Mouse (Mus musculus): ENCODE measurements around the gene Lin7c.
"Not testable (repeated sequence)": the region's sequence is repeated elsewhere in the genome, so short reads cannot be mapped to it uniquely, and the experiment has no call there.

The Lin7c gene

DNA sequence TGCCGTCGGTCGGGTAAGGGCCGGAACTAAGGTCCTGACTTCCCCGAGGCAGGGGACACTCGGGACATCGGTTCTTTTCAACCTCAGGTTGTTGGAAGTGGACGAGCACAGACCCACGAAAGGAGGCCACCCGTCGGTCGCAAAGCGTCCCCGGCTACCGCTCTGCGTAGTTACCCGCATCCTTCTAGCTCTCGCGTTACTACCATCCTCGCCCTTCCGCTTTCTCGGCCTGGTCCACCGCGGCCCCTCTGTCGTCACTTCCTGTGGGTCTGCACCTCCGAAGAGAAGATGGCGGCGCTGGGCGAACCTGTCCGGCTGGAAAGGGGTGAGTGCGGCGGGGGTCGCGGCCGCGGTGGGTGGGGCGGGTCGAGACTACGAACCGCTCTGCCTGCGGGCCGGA, at the start of gene Lin7c:
Lin7c (plus strand) TSS at position 257 of the 400 bp plus-strand sequence.
- peak; percentile 91 for DNase-seq (ENCODE audit: low read depth, low spot score)

DNA sequence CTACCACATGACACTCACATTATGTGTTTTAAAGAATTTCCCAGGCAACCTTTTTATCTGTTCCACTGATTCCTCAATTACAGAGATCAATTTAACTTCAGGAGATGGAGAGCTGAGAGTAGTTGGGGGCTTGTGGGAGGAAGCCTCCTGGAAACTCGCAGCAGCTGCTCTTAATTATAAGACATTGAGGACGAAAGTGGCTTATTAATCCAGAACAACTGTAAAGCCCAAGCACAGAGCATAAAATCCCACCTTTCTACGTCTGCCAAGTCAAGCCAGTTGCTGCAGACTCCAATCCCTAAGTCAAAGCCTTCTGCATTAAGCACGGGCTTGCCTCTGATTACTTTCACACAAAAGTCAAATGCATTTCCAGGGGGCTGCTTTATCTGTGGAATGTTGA, 44.3 kb upstream of the Lin7c start:
- DNase-seq (ENCODE audit: low read depth, low spot score): no peak

DNA sequence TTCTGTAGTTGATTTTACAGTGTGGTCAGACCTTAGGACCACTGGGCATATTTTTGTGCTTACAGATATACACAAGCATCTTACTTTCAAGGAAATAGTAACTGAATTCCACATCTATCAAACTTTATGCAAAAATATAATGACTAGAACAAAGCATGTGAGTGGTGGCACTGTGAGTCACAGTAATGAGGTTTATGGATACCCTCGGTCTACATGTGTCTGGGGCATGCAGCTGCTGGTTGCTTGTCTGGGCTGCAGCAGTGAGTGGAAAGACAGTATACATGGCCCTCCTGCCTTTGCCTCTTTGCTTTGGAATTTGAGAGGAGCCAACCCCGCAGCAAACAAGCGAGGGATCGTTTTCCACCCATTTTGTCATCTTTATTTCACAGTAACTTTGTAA, 42.3 kb upstream of the Lin7c start:
- no peak for DNase-seq (ENCODE audit: low read depth, low spot score)

DNA sequence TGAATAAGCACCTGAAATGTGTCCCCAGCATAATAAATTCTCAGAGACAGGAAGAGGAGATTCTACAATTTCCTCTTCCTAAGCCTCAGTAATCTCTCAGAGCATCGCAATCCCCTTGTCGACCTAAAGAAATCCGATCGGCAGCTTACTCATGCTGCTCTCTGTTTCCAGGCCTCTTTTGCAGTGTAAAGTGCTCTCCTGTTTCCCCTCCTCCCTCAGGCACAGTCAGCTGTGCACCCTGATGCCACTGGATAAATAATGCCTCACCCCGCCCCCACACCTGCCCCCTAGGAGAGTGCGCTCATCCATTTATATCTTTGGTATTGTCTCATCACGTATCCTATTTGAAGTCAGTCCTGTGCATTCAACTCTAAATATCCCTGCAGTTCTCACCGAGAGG, 41.9 kb upstream of the Lin7c start:
- no peak for DNase-seq (ENCODE audit: low read depth, low spot score)

DNA sequence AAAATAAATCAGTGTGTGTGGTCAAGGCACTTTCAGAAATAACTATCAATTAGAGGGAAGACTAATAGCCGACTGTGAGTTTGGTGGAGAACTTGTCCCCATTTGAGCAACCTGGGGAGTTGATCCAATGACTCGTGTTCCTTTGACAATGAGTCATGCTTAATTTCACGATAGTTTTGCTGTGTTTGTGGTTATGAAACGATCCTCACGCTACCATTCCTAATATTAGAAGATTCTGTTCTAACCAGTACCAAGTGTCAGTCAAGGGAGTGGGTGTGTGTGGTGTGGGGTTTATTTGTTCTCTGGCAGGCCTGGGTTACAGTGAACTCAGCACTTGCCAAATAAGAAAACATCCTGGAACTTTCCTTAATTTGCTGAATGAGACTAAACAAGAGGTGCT, 35.1 kb upstream of the Lin7c start:
- no peak for DNase-seq (ENCODE audit: low read depth, low spot score)

DNA sequence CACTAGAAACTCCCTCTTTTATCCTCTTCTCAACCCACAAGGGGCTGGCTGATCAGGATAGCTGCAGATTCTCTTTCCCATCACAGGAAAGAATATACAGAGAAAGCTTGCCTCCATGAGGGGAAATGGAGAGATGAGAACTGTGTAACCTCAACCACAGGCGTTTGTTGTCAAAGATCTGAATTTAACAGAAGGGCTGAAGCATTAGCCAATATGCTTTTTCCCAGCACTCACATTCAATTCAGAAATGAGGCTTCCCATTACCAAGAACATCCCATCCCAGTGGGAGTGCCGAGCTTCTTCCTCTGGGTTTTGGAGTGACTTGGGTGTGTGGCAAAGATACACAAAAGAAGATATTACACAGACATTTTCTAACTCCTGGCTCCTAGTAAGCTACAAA, 31.0 kb upstream of the Lin7c start:
- peak; percentile 5 for DNase-seq (ENCODE audit: low read depth, low spot score)

DNA sequence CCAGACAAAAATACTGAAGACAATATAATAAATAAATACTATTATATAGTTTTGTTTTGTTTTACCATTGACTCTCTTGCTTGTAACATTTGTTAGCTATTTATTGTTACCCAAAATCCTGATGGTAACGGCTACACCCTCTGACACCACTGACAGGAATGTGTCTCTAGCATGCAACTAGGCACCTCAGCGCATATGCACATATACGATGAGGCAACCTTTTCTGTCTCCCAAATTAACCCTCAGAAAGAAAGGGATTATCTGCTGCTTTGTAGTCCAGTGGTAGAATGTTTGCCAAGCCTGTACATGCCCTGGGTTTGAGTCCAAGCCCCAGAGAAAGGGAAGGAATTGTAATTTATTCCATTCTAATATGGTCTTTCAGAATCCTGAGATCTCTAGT, 29.8 kb upstream of the Lin7c start:
- DNase-seq (ENCODE audit: low read depth, low spot score): no peak

DNA sequence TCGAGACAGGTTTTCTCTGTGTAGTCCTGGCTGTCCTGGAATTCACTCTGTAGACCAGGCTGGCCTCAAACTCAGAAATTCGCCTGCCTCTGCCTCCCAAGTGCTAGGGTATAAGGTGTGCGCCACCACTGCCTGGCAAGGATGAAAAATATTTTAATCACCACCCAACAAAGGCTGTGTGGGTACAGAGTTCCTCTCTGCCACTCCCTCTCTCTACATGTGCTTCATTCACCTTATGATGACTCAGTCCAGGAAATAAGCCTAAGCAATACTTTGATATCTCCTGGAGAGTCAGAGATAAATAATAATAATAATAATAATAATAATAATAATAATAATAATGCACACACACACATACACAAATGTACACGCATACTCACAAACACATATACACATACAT, 11.2 kb upstream of the Lin7c start:
- not testable (repeated sequence) for DNase-seq (ENCODE audit: low read depth, low spot score)

DNA sequence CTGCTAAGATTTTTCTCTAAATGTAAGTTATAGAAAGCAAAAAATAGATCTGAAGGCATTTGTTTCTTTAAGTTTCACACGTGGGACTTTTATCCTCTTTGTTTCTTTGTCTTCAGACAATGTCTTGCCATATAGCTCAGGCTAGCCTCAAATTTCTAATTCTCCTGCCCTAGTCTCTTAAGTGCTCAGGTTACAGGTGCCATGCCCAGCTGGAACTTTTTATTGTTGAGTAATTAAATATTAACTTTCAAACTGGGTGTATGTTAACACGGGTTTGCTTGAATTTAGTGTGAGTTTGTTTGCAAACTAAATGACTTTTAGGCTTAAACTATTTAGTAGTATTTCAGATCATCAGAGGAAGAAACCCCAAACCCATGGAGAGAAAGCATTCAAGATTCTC, 9.5 kb upstream of the Lin7c start:
- DNase-seq (ENCODE audit: low read depth, low spot score): no peak

DNA sequence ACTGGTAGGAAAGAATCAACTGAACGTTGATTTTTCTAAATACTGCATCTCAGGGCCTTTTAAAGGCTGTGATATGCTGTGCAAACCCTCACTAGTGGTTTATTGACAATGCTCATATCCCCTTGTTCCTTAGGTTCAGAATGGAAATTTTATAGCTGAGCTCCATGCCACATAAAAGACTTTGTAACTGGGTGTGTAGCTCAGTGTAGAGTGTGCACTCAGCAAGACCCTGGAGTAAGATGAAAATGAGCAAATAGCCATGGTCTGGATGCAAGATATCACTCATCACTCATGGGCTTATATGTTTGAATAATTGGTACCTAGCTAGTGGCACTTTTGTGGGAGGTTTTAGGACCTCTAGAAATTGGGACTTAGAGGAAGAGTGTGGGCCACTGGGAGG, 9.0 kb upstream of the Lin7c start:
- DNase-seq (ENCODE audit: low read depth, low spot score): no peak

DNA sequence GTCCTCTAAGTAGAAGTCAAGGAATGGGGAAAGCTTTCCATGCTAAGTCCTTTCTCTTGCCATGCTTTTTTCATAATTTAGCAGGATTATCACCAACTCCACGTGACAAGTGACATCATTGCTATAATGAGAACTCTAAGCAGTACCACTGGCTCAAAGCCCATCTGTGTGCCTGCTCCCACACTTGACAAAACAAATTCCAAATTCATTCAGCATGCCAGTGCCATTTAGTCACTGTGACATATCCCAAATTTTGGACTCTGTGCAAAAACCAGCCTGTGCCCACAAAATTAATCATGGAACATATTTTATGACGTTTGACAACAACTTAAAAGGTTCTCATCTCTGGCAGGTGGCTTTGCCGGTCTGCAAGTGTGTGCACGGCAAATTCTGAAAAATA, 6.5 kb upstream of the Lin7c start:
- DNase-seq (ENCODE audit: low read depth, low spot score): peak; percentile 60

DNA sequence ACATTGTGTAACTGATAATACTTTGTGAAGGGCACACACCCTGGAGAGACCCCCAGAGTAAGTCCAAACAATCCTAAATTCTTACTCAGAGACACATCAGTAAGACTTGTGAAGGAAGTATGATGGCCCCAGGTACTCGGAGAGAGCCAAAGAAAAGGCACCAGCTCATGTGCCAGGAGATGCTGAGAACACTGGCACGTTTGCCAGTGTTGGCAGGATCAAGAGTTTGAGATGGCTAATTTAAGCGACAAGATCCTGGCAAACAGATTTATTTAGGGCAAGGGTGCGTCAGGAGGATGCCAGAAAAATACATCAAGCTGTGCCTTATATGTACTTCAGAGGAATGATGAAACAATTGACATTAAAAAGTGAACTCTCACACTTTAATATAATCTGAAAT, 6.1 kb upstream of the Lin7c start:
- peak; percentile 23 for DNase-seq (ENCODE audit: low read depth, low spot score)

DNA sequence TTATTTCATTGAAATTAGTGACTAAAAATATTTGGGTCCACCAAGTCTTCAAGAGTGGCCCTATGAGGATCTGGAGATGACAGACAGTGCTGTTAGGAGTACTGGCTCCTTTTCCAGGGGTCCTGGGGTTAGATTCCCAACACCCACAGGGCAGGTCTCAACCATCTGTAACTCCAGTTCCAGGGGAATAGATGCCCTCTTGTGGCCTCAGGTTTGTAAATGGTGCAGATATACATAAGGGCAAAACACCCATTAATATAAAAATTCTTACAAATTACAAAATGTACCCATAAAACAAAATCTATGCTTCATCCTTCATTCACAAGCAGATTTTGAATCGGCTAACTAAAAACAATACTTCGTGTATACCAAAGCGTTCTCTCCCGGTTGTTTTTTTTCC, 585 bp upstream of the Lin7c start:
- DNase-seq (ENCODE audit: low read depth, low spot score): no peak

DNA sequence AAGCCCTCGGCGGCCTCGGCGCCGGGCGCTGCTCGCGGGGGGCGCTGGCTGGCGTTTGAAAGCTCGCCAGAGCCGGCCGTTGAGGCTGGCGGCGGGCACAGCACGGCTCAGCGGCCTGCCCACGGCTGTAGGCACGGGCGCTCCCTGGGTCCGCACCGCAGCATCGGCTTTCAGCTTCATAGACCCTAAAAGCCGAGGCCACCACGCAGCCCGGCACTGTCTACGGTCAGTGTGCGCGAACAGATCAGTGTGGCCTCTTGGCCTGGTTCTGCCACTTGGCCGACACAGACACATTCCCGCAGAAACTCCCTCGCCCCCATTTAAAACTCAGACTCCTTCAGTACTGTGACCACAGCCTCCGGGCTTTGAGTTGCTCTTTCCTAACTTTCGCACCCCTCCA, 378 bp downstream of the Lin7c start:
- no peak for DNase-seq (ENCODE audit: low read depth, low spot score)

DNA sequence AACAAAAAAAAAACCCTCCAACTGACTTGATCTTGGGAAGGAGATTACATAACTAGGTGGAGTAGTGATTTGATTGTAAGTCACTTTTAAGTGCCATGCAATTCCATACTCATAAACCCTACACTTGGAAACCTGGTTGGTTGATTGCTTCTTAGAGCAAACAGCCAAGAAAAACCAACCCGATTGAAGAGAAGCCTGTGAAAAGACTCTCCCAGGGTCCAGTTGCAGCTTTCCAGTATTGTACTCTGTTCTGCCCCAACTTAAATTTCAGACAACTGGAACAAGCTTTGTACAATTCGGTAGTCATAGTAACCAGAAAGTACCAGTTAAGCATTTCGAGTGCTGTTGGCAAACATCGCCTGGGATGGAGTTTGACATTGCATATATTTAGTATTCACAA, 818 bp downstream of the Lin7c start:
- DNase-seq (ENCODE audit: low read depth, low spot score): no peak

DNA sequence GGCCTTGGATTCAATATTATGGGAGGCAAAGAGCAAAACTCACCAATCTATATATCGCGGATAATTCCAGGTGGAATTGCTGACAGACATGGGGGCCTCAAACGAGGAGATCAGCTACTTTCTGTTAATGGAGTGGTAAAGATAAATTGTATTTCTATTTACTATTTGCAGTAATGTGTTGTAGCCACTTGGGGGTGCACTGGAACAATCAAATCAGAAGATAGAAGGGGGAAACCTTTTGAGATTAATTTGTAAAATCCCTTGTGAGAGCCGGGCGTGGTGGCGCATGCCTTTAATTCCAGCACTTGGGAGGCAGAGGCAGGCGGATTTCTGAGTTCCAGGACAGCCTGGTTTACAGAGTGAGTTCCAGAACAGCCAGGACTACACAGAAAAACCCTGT, 5.7 kb downstream of the Lin7c start:
- DNase-seq (ENCODE audit: low read depth, low spot score): no peak

DNA sequence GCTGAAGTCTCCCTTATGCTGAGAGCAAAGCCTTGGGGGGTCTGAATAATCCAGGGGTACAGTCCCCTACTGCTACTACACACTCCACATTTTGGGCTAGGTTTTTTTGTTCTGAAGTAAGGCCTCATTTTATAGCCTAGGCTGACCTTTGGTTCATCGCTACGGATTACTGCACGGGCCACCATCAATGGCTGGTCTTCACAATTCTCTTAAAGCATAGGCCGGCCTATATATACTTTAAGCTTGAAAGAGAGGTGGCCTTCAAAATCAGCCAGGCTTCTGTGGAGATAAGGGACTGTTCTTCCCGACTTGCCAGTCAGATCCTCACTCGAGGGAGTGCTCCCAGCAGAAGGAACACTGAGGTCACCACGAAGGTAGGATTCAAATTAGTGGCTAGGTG, 12.2 kb downstream of the Lin7c start:
- no peak for DNase-seq (ENCODE audit: low read depth, low spot score)

DNA sequence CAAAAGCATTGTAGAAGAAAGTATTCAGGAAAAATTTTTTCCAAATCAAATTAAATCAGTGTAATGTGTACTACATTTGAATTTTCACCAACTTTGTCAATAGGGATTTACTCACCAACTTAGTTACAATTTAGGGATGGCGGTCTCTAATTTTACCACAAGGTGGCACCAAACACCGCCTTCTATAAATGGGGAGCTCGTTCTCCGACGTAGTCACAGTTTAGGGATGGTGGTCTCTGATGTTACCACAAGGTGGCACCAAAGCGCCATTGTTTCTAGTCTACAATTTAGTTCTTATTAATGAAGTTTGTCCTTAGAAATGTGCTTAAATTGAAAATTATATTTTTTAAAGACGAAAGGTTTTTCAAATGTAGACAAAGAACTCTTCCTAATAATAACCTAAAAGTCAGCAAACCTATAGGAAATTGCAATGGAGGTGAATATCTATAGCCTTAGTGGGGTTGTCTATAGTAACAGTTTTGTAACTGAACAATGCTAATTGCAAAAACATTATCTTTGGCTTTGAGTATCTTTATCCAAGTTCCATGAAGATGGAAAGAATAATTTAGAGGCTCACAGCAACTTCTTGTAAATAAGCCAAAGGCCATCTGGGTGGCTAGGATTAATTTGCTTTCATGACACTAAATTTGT, 13.6 kb downstream of the Lin7c start:
- DNase-seq (ENCODE audit: low read depth, low spot score): peak; percentile 80

DNA sequence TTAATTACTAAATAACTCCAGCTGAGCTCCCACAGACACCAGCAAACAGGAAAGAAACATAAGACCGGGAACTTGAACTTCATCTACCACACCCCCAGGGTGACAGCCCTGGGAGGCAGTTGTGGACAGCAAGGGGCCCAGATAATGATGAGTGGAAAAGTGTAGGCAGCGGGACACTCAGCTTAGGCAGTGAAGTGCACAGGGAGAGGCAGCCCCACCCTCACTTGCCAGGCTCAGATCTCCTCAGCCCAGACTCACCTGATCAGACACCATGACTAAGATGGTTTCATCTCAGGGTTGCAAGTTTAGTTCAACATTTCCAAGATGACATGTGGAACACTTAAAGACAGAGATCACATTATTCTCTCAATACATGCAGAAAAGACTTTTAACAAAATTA, 18.5 kb downstream of the Lin7c start:
- DNase-seq (ENCODE audit: low read depth, low spot score): no peak

DNA sequence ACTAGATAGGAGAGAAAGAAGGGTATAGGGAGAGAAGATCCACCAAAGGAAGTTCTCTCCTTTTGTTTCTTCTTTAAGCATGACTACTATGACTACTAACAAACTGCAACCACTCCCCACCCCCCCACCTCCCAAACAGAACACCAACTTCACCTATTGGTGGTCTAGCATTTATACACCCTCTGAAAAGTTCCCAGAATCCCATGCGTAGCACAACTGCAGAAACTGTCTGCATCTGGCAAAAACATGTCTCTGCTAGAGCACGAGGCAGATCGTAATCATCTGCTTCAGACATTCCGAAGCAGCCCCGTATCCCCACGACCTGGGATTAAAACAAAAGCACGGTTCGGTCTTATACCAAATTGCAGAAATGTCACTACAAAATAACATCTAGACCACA, 21.6 kb downstream of the Lin7c start:
- DNase-seq (ENCODE audit: low read depth, low spot score): no peak

DNA sequence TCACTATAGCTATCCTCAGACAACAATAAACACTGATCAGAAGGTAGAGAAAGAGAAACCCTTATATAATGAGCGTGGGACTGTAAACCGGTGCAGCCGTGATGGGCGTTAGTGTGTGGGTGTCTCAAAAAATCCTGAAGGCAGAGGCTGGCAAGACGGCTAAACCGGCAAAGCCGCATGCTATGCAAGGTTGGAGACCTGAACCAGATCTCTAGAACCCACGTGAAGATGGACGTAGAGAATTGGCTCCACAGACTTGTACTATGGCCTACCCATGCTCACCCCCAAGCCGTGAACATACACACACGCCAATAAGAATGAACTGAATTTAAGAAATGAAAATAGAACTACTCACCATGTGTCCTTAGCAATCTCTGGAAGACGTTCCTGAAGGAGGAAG, 22.1 kb downstream of the Lin7c start:
- no peak for DNase-seq (ENCODE audit: low read depth, low spot score)

DNA sequence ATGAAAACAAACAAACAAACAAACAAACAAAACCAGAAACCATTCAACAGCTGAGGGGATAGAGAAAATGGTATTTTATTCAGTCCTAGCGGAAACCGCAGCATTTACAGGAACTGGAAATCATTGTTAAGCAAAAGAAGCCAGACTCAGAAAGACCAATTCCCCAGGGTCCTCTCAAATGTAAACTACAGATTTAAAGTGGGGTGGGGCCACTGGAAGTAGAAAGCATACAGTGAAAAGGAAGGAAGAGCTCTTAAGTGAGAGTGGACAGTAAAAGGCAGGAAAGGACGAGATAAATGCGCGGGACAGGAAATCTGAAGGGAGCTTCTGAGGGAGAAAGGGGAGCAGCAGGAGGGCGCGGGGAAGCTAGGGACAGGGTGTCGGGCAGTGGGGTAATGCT, 22.6 kb downstream of the Lin7c start:
- no peak for DNase-seq (ENCODE audit: low read depth, low spot score)

DNA sequence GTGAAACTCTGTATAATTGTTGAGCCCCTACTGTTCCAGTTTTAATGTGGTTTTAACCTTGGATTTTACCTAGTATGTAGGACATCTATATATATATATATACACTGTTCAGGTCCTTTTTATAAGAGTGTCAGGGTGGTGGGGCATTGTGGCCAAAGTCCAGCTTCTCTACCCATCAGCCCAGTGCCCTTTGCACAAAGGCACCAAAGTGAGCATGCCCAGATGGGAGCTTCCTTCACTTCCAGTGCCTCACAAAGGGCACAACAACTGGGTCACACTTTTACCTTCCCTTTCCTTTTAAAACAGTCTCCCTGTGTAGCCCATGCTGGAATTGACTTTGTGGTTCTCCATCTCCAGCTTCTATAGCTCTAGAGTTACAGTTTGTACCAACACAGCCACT, 23.9 kb downstream of the Lin7c start:
- no peak for DNase-seq (ENCODE audit: low read depth, low spot score)

DNA sequence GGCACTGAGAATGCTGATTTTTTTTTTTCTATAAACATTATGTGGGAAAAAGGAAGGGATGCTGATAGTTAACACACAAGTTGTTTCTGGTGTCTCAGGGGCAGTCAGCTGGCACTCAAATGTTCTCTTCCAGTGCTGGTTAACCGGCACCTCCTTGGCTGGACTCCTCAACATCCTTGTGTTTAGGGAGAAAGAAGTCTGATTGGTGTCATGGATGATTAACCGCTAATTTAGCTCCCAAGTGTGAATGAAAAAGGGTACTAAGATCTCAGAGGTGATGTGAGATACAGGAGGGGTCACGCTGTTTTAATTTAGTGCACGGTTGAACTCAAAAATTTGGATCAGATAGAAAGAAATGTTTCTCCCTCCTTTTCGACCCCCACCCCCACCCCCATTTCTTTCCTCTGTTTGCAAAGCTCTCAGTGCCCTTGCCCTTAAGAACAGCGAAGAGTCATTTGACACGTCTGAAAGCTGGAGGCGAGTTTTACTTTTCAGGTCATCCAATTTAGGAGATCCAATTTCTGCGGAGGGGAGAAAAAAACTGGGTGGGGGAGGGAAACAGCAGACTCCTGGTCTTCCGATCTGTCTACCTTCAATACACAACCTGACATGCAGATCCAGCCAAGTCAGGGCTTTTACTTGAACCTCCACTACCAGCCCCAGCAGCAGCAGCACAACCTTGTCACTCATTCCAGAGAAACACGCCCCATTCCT, 26.3 kb downstream of the Lin7c start:
- DNase-seq (ENCODE audit: low read depth, low spot score): no peak

All from telencephalon, adult 2 months (tissue).